Mouse (Mus musculus) liver, embryonic 11.5 days (tissue): Measurements from ENCODE around the gene Sned1. TPM values are rescaled to one million over a fixed set of nuclear protein-coding genes. Genes with fewer than 3 reads are reported as not detected.
"Not testable (repeated sequence)": the region's sequence is repeated elsewhere in the genome, so short reads cannot be mapped to it uniquely, and the experiment has no call there.

Source experiments
- ATAC-seq: fragments of 200-750 bp; cut with Nextera tagmentation; replicated peaks from 2 replicates; pipeline ENCODE4 v1.8.0; 2017; ENCODE audit warnings: moderate number of reproducible peaks, mild to moderate bottlenecking, moderate TSS enrichment, moderate library complexity; ENCODE audit not compliant: low FRiP score
- DNase-seq: peaks from one replicate; pipeline ENCODE4 v3.0.0-alpha.2; 2017; ENCODE audit warnings: low spot score
- H3K27ac ChIP-seq: fragments of 300-500 bp; sonication (generic); 2 replicates; pipeline ENCODE4 v1.5.1; 2014; ENCODE audit warnings: mild to moderate bottlenecking, low read depth, low read length, control low read depth
- H3K27me3 ChIP-seq: fragments of 300-500 bp; sonication (generic); replicated peaks from 2 replicates; pipeline ENCODE4 v1.6.1; 2014; ENCODE audit warnings: low read length, mixed read lengths; ENCODE audit not compliant: control insufficient read depth, insufficient read depth
- H3K36me3 ChIP-seq: fragments of 300-500 bp; sonication (generic); 2 replicates; pipeline ENCODE4 v1.6.1; 2014; ENCODE audit warnings: mild to moderate bottlenecking, low read length, moderate library complexity, mixed read lengths; ENCODE audit not compliant: control insufficient read depth, insufficient read depth
- H3K4me1 ChIP-seq: fragments of 300-500 bp; sonication (generic); replicated peaks from 2 replicates; pipeline ENCODE4 v1.6.1; 2014; ENCODE audit warnings: low read length, mixed read lengths; ENCODE audit not compliant: control insufficient read depth, insufficient read depth
- H3K4me2 ChIP-seq: fragments of 300-500 bp; sonication (generic); 2 replicates; pipeline ENCODE4 v1.6.1; 2014; ENCODE audit warnings: mild to moderate bottlenecking, control low read depth, moderate library complexity
- H3K4me3 ChIP-seq: fragments of 300-500 bp; sonication (generic); 2 replicates; pipeline ENCODE4 v1.5.1; 2014; ENCODE audit warnings: low read depth, low read length, control low read depth
- H3K9ac ChIP-seq: fragments of 300-500 bp; sonication (generic); 2 replicates; pipeline ENCODE4 v1.6.1; 2014; ENCODE audit warnings: low read depth, low read length, control low read depth
- H3K9me3 ChIP-seq: fragments of 300-500 bp; sonication (generic); 2 replicates; pipeline ENCODE4 v1.6.1; 2016; ENCODE audit warnings: low read length, inconsistent platforms, mixed read lengths; ENCODE audit not compliant: control insufficient read depth
- WGBS: fragments of 180-500 bp; shearing (Covaris S2); extraction: QIAGEN DNeasy Blood & Tissue Kit; methylation state at CpG from one replicate; pipeline ENCODE4 v1.1.7; 2014; 5-methylcytosine and 5-hydroxymethylcytosine counted together
- polyA plus RNA-seq: library from polyadenylated mRNA; unstranded; fragments of >200 nt; fragmentation: Nextera tagmentation; extraction: Ambion mirVana; gene quantifications from 2 replicates; pipeline ENCODE4 v1.2.1, GENCODE M21; 2014

Gene Sned1
- 0.61 and 2.3 TPM in 2 replicates for polyA plus RNA-seq

DNA sequence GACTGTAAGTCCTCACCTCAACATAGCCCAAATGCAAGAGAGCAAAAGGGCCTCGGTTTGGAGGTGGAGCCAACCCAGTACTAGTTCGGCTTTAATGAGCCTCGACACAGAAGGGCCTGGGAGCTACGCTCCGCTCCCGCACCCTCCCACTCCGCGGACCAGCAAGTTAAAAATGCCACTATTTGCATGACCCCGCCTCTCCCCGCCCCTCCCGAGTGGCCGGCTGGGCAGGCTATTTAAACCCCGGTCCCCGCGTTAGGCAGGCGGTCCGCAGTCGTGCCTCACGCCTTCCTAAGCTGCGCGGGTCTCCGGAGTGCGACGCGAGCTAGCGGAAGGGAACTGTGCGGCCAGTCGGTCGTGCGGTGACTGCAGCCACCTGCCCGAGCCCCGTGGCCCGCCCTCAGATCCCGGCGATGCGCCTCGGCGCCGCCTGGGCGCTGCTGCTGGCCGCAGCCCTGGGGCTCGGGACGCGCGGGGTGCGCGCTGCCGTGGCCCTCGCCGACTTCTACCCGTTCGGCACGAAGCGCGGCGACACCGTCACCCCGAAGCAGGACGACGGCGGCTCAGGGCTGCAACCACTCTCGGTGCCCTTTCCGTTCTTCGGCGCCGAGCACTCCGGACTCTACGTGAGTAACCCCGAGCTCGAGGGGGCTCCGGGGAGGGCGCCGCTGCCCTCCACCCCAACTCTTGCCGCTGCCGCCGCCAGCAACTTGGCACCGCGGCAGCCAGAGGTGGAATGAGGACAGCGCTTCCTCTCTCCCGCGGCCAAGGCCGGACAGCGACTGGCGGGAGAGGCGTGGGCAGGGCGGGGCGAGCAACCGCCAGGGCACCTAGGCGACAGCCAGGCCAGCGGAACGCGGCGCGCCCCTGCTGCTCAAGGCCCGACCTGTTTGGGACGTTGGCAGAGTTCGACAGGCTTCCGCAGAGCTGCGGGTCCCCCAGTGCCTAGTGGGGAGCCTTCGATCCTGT is at the start of gene Sned1:
Gene Sned1 (plus strand): TSS at position 266 of the 969 bp plus-strand sequence.
- Histone ChIP-seq H3K36me3 (no peaks in the 10 kb centered on the region), H3K4me3 (peak within 1 kb of the TSS; percentile 57), H3K4me2 (peak within 1 kb of the TSS; percentile 95), H3K4me1 (0 out of 2 replicates have a peak, but pooled peaks cover 3% of the 10 kb centered on the region), H3K9ac (peak within 1 kb of the TSS; percentile 25), H3K9me3 (no peaks in the 10 kb centered on the region), H3K27me3 (peaks cover 38% of the 10 kb centered on the region), H3K27ac (no peak within 1 kb of the TSS)
- DNase-seq (peak; percentile 76), ATAC-seq (peak; percentile 73)
- under 1% methylated on average over 99 of the region's 100 CpGs for WGBS

GRCm38 (mm10) chr1:93190726-93191305 is 44.8 kb upstream of the Sned1 start:
- Histone ChIP-seq H3K36me3 (no peaks in the 10 kb centered on the region), H3K4me2 (no peak overlapping the region), H3K9ac (no peak overlapping the region), H3K27me3 (peaks cover 11% of the 10 kb centered on the region), H3K4me1 (no peaks in the 10 kb centered on the region), H3K4me3 (no peak overlapping the region), H3K9me3 (no peaks in the 10 kb centered on the region), H3K27ac (no peak overlapping the region)
- WGBS, result 14% methylated on average over 10 of the region's 17 CpGs
- no peak for DNase-seq
- ATAC-seq, result no peak

- DNase-seq, result no peak
- H3K9ac ChIP-seq, result no peak overlapping the region
- no peak overlapping the region for H3K27ac ChIP-seq
- peaks cover 9% of the 10 kb centered on the region; the same call in 1 of the 2 replicates for H3K27me3 ChIP-seq
- H3K36me3 ChIP-seq, result no peaks in the 10 kb centered on the region
- H3K4me2 ChIP-seq, result no peak overlapping the region
- WGBS, result 73% methylated on average over 3 of the region's 3 CpGs
- ATAC-seq, result no peak
- H3K4me3 ChIP-seq, result no peak overlapping the region
- no peaks in the 10 kb centered on the region for H3K9me3 ChIP-seq
- no peaks in the 10 kb centered on the region for H3K4me1 ChIP-seq
These were observed 40.7 kb upstream of the Sned1 start for GRCm38 (mm10) chr1:93194961-93195360.

DNA sequence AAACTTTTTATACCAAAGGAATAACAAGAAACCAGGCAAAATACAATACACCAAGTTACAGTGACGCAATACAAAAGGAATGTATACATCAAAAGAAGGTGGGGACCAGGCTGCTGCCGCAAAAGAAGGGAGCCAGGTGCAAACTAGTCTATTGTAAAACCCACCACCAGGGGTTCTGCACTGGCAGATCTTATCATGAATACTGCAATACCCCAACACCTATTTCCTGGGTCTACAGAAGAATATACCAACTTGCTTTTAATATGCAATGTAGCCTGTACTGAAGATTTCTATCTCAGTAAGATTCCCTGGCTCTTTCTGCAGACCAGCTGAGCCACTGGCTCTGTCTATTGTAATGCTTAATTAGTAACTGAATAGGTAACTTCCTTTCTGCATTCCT is 38.2 kb upstream of the Sned1 start:
- H3K9ac ChIP-seq, DNase-seq, H3K36me3 ChIP-seq, H3K9me3 ChIP-seq, H3K4me1 ChIP-seq, ATAC-seq, H3K27me3 ChIP-seq, H3K4me2 ChIP-seq, H3K27ac ChIP-seq, H3K4me3 ChIP-seq: not testable (repeated sequence)
- WGBS, result 84% methylated on average over 2 of the region's 2 CpGs

- Histone ChIP-seq H3K4me3 (no peak overlapping the region), H3K27ac (no peak overlapping the region), H3K4me2 (no peak overlapping the region), H3K36me3 (no peaks in the 10 kb centered on the region), H3K9ac (no peak overlapping the region), H3K4me1 (no peaks in the 10 kb centered on the region), H3K9me3 (no peaks in the 10 kb centered on the region), H3K27me3 (no peaks in the 10 kb centered on the region)
- 77% methylated on average over 3 of the region's 3 CpGs for WGBS
- ATAC-seq (no peak), DNase-seq (no peak)
These were observed 37.7 kb upstream of the Sned1 start for GRCm38 (mm10) chr1:93197916-93198315.

- no peak for ATAC-seq
- H3K9ac ChIP-seq, result no peak overlapping the region
- 62% methylated on average over 12 of the region's 12 CpGs for WGBS
- no peaks in the 10 kb centered on the region for H3K9me3 ChIP-seq
- no peak overlapping the region for H3K4me2 ChIP-seq
- no peak for DNase-seq
- no peak overlapping the region for H3K4me3 ChIP-seq
- H3K36me3 ChIP-seq, result no peaks in the 10 kb centered on the region
- no peaks in the 10 kb centered on the region for H3K4me1 ChIP-seq
- H3K27me3 ChIP-seq, result no peaks in the 10 kb centered on the region
- no peak overlapping the region for H3K27ac ChIP-seq
These were observed 29.2 kb upstream of the Sned1 start for GRCm38 (mm10) chr1:93206277-93206970.

- Histone ChIP-seq H3K27me3 (no peaks in the 10 kb centered on the region), H3K4me2 (no peak overlapping the region), H3K27ac (no peak overlapping the region), H3K9ac (no peak overlapping the region), H3K36me3 (no peaks in the 10 kb centered on the region), H3K4me1 (no peaks in the 10 kb centered on the region; the same call in 1 of the 2 replicates), H3K4me3 (no peak overlapping the region), H3K9me3 (no peaks in the 10 kb centered on the region)
- ATAC-seq (no peak), DNase-seq (no peak)
- 76% methylated on average over 4 of the region's 4 CpGs for WGBS
These were observed 28.0 kb upstream of the Sned1 start for GRCm38 (mm10) chr1:93207536-93208064.

DNA sequence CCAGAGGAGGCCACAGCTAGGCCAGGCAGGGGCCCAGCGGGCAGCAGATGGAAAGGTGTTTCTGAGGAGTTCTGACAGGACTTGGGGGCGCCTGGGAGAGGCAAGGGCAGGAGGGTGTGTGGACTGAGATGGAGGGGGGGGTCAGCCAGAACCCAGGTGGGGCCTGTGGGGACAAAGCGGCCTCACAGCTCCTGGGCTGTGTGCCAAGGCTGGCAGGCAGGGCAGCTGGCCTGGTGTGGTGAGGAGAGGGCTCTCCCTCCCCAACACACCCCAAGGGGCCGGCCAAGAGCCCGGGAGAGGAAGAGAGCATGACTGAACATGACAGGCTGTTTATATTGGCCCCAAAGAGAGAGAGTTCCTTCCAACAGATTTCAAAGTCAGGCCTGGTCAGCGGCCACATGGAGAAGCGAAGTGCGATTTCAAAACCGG is 25.4 kb upstream of the Sned1 start:
- Histone ChIP-seq H3K4me2 (no peak overlapping the region), H3K36me3 (no peaks in the 10 kb centered on the region), H3K4me1 (no peaks in the 10 kb centered on the region; the same call in 1 of the 2 replicates), H3K27me3 (no peaks in the 10 kb centered on the region), H3K4me3 (no peak overlapping the region), H3K9ac (no peak overlapping the region), H3K9me3 (no peaks in the 10 kb centered on the region), H3K27ac (peak overlapping the region; percentile 41; the same call in 1 of the 2 replicates)
- ATAC-seq, result no peak
- DNase-seq, result peak; percentile 33
- WGBS, result 43% methylated on average over 9 of the region's 9 CpGs
